Mouse (Mus musculus) MEL (cell line): ENCODE measurements at regions not wholly inside any gene's neighbourhood (a gene's known extent, or its start where the extent isn't known, plus 50 kb on each side); places are given as distances from the start of the nearest gene placed in this dataset.

Experiments
- DNase-seq: peaks from one replicate; pipeline ENCODE4 v3.0.0; 2011; ENCODE audit warnings: low read depth, low spot score
- H3K27ac ChIP-seq: 2 replicates; pipeline ENCODE4 v1.5.1; 2012; ENCODE audit warnings: low read depth, mild to moderate bottlenecking, control low read depth, low read length, moderate library complexity; ENCODE audit not compliant: control insufficient read depth
- H3K27me3 ChIP-seq, 2 experiments: fragments of 150-350 bp in 1 of 2; sonication (generic) in 1 of 2; 2 replicates each; pipeline ENCODE4 v1.6.1; 2012; ENCODE audit warnings: low read length in 2 of 2, mild to moderate bottlenecking in 2 of 2, improper control_type of control experiment in 1 of 2, moderate library complexity in 1 of 2; ENCODE audit not compliant: insufficient read depth in 2 of 2, control insufficient read depth in 1 of 2
- H3K36me3 ChIP-seq, 2 experiments: 2 replicates each; pipeline ENCODE4 v1.6.1; 2012 to 2014; ENCODE audit warnings: low read length in 2 of 2, improper control_type of control experiment in 1 of 2, inconsistent platforms in 1 of 2, mild to moderate bottlenecking in 1 of 2; ENCODE audit not compliant: insufficient read depth in 2 of 2, control insufficient read depth in 1 of 2
- H3K4me1 ChIP-seq, 2 experiments: fragments of 150-350 bp in 1 of 2; sonication (generic) in 1 of 2; 2 replicates each; pipeline ENCODE4 v1.6.1; 2012; ENCODE audit warnings: low read length in 2 of 2, improper control_type of control experiment in 1 of 2, mild to moderate bottlenecking in 1 of 2; ENCODE audit not compliant: insufficient read depth in 2 of 2, control insufficient read depth in 1 of 2
- H3K4me3 ChIP-seq, 2 experiments: fragments of 150-350 bp in 1 of 2; sonication (generic) in 1 of 2; 2 replicates each; pipeline ENCODE4 v1.5.1; 2012; ENCODE audit warnings: low read depth in 2 of 2, low read length in 2 of 2, mild to moderate bottlenecking in 2 of 2, moderate library complexity in 2 of 2, control low read depth in 1 of 2, improper control_type of control experiment in 1 of 2; ENCODE audit not compliant: control insufficient read depth in 1 of 2, insufficient read depth in 1 of 2
- H3K79me2 ChIP-seq: 2 replicates; pipeline ENCODE4 v1.6.1; 2012; ENCODE audit warnings: mild to moderate bottlenecking, low read length, moderate library complexity; ENCODE audit not compliant: control insufficient read depth, poor library complexity, insufficient read depth
- H3K9ac ChIP-seq: 2 replicates; pipeline ENCODE4 v1.6.1; 2012; ENCODE audit warnings: low read depth, mild to moderate bottlenecking, control low read depth, low read length, moderate library complexity; ENCODE audit not compliant: control insufficient read depth, poor library complexity, severe bottlenecking
- H3K9me3 ChIP-seq: fragments of 150-350 bp; sonication (generic); replicated peaks from 2 replicates; pipeline ENCODE4 v1.6.1; 2012; ENCODE audit warnings: mild to moderate bottlenecking, low read length, improper control_type of control experiment, moderate library complexity; ENCODE audit not compliant: insufficient read depth
- BHLHE40 ChIP-seq: IDR thresholded peaks from 2 replicates; pipeline ENCODE4 v1.6.1; 2012; ENCODE audit warnings: low read depth, mild to moderate bottlenecking, inconsistent platforms, low read length, improper control_type of control experiment, borderline replicate concordance
- CHD1 ChIP-seq: IDR thresholded peaks from 2 replicates; pipeline ENCODE4 v1.6.1; 2012; ENCODE audit warnings: low read depth, mild to moderate bottlenecking, inconsistent platforms, low read length, improper control_type of control experiment
- CTCF ChIP-seq, 3 experiments: IDR thresholded peaks in 2 of 3; conservative IDR thresholded peaks in 1 of 3; 2 replicates each; pipeline ENCODE4 v1.5.1; 2011 to 2012; ENCODE audit warnings: low read length in 3 of 3, low read depth in 2 of 3, mild to moderate bottlenecking in 2 of 3, improper control_type of control experiment in 1 of 3, inconsistent platforms in 1 of 3, mixed read lengths in 1 of 3, moderate library complexity in 1 of 3; ENCODE audit not compliant: control insufficient read depth in 1 of 3, insufficient read depth in 1 of 3, poor library complexity in 1 of 3, severe bottlenecking in 1 of 3
- ELF1 ChIP-seq: IDR thresholded peaks from 2 replicates; pipeline ENCODE4 v1.6.1; 2014; ENCODE audit warnings: low read depth, mild to moderate bottlenecking, inconsistent platforms, low read length, improper control_type of control experiment, moderate library complexity
- HCFC1 ChIP-seq: IDR thresholded peaks from 2 replicates; pipeline ENCODE4 v1.6.1; 2012; ENCODE audit warnings: low read depth, mild to moderate bottlenecking, inconsistent platforms, low read length, improper control_type of control experiment, moderate library complexity
- JUND ChIP-seq: IDR thresholded peaks from 2 replicates; pipeline ENCODE4 v1.6.1; 2011; ENCODE audit warnings: low read depth, mild to moderate bottlenecking, improper control_type of control experiment, low read length
- MAX ChIP-seq: IDR thresholded peaks from 2 replicates; pipeline ENCODE4 v1.6.1; 2011; ENCODE audit warnings: low read length, improper control_type of control experiment
- MEF2A ChIP-seq: IDR thresholded peaks from 2 replicates; pipeline ENCODE4 v1.6.1; 2014; ENCODE audit warnings: low read depth, mild to moderate bottlenecking, inconsistent platforms, low read length, improper control_type of control experiment; ENCODE audit not compliant: poor library complexity, insufficient replicate concordance, severe bottlenecking; ENCODE audit errors: extremely low read depth
- MXI1 ChIP-seq: IDR thresholded peaks from 2 replicates; pipeline ENCODE4 v1.6.1; 2011; ENCODE audit warnings: mild to moderate bottlenecking, low read depth, low read length, improper control_type of control experiment
- MYC ChIP-seq: IDR thresholded peaks from 2 replicates; pipeline ENCODE4 v1.6.1; 2011; ENCODE audit warnings: low read depth, mild to moderate bottlenecking, low read length, improper control_type of control experiment, moderate library complexity
- POLR2AphosphoS2 ChIP-seq: IDR thresholded peaks from 2 replicates; pipeline ENCODE4 v1.6.1; 2011; ENCODE audit warnings: low read length, improper control_type of control experiment
- POLR2AphosphoS5 ChIP-seq: IDR thresholded peaks from 2 replicates; pipeline ENCODE4 v1.6.1; 2012; ENCODE audit warnings: low read depth, borderline replicate concordance, mild to moderate bottlenecking, inconsistent platforms, low read length, moderate library complexity, mixed read lengths
- RAD21 ChIP-seq: IDR thresholded peaks from 2 replicates; pipeline ENCODE4 v1.6.1; 2011; ENCODE audit warnings: mild to moderate bottlenecking, low read depth, low read length, improper control_type of control experiment
- RCOR1 ChIP-seq: IDR thresholded peaks from 2 replicates; pipeline ENCODE4 v1.6.1; 2012; ENCODE audit warnings: low read depth, mild to moderate bottlenecking, inconsistent platforms, low read length, improper control_type of control experiment
- TAL1 ChIP-seq: IDR thresholded peaks from 2 replicates; pipeline ENCODE4 v1.6.1; 2012; ENCODE audit warnings: mild to moderate bottlenecking, inconsistent platforms, low read length, moderate library complexity, mixed read lengths
- TBP ChIP-seq: IDR thresholded peaks from 2 replicates; pipeline ENCODE4 v1.8.0; 2011; ENCODE audit warnings: low read depth, low read length, improper control_type of control experiment
- TCF12 ChIP-seq: IDR thresholded peaks from 2 replicates; pipeline ENCODE4 v1.6.1; 2014; ENCODE audit warnings: low read depth, mild to moderate bottlenecking, inconsistent platforms, low read length, improper control_type of control experiment, moderate library complexity
- USF1 ChIP-seq: IDR thresholded peaks from 2 replicates; pipeline ENCODE4 v1.6.1; 2014; ENCODE audit warnings: low read depth, mild to moderate bottlenecking, inconsistent platforms, low read length, improper control_type of control experiment, moderate library complexity
- ZC3H11A ChIP-seq: IDR thresholded peaks from 2 replicates; pipeline ENCODE4 v1.6.1; 2012; ENCODE audit warnings: low read depth, mild to moderate bottlenecking, inconsistent platforms, low read length, improper control_type of control experiment
- ZMIZ1 ChIP-seq: IDR thresholded peaks from 2 replicates; pipeline ENCODE4 v1.6.1; 2012; ENCODE audit warnings: low read depth, mild to moderate bottlenecking, inconsistent platforms, low read length, improper control_type of control experiment, moderate library complexity

GRCm38 (mm10) chr17:47296709-47297450, 71.8 kb upstream of the Mrps10 start:
- H3K36me3 ChIP-seq, result peaks cover 0 to 38% of the 10 kb centered on the region in 2 experiments; a peak in 2 of 4 replicates
- no peak overlapping the region for H3K27ac ChIP-seq
- H3K27me3 ChIP-seq, result no peaks in the 10 kb centered on the region
- DNase-seq, result no peak
- H3K9me3 ChIP-seq, result no peaks in the 10 kb centered on the region
- no peak overlapping the region for H3K4me3 ChIP-seq
- TF ChIP-seq POLR2AphosphoS2 (no peak), RAD21 (no peak), TAL1 (no peak), POLR2AphosphoS5 (no peak), BHLHE40 (no peak), MYC (no peak), MEF2A (no peak), CTCF (IDR thresholded peaks at IDR 0.05 in 2 of 3, conservative IDR thresholded peaks at IDR 0.05 in 1 of 3; ENCODE audit: control insufficient read depth in 1 of 3, insufficient read depth in 1 of 3, low read depth in 2 of 3, low read length in 3 of 3, poor library complexity in 1 of 3, severe bottlenecking in 1 of 3) (no peak), ZMIZ1 (no peak), TBP (no peak), TCF12 (no peak), RCOR1 (no peak), USF1 (no peak), ELF1 (no peak), JUND (no peak), MXI1 (no peak), MAX (no peak), CHD1 (no peak), ZC3H11A (no peak), HCFC1 (no peak)
- peaks cover 3% of the 10 kb centered on the region; the same call in 1 of the 2 replicates for H3K79me2 ChIP-seq
- H3K4me1 ChIP-seq, result peaks cover 20 to 43% of the 10 kb centered on the region in 2 experiments
- no peak overlapping the region for H3K9ac ChIP-seq
